Mouse (Mus musculus): ENCODE measurements around the gene Ppil6.

GRCm38 (mm10) chr10:41555081-41555480 is 64.8 kb downstream of the Ppil6 start:
- TF ChIP-seq POLR2A (IDR thresholded peaks at IDR 0.05; ENCODE audit: low read depth, low read length): no peak
- TF ChIP-seq CTCF (IDR thresholded peaks at IDR 0.05; ENCODE audit: borderline replicate concordance, insufficient read depth, low read length): no peak
